Mouse (Mus musculus): ENCODE data around the gene Smco1. TPM values are rescaled to one million over a fixed set of nuclear protein-coding genes. Genes with fewer than 3 reads are reported as not detected.
"Not testable (repeated sequence)": the region's sequence is repeated elsewhere in the genome, so short reads cannot be mapped to it uniquely, and the experiment has no call there.

Gene Smco1
- total and polyA plus RNA-seq, 2 experiments from 2014 or later, result 0.11 TPM; not detected in 1

- Histone ChIP-seq H3K36me3 (ENCODE audit: insufficient read depth, low read length) (no peaks in the 10 kb centered on the region), H3K27ac (ENCODE audit: low read depth, low read length) (no peak overlapping the region), H3K4me3 (ENCODE audit: low read depth, low read length) (no peak overlapping the region), H3K9me3 (ENCODE audit: low read length) (no peaks in the 10 kb centered on the region), H3K9ac (replicated peaks; ENCODE audit: low read length, poor library complexity, severe bottlenecking) (no peak overlapping the region), H3K27me3 (ENCODE audit: insufficient read depth, low read length) (no peaks in the 10 kb centered on the region), H3K4me2 (ENCODE audit: low read depth, low read length, poor library complexity, severe bottlenecking) (no peak overlapping the region), H3K4me1 (ENCODE audit: insufficient read depth, low read length) (peaks cover 12% of the 10 kb centered on the region)
- WGBS, result 93% methylated on average over 3 of the region's 3 CpGs
- ATAC-seq (ENCODE audit: low FRiP score) (no peak), DNase-seq (ENCODE audit: low spot score) (no peak)
- TF ChIP-seq CTCF (IDR thresholded peaks at IDR 0.05), result no peak
Observed at GRCm38 (mm10) chr16:32243901-32244300, 27.4 kb upstream of the Smco1 start.

GRCm38 (mm10) chr16:32246351-32246791 is 24.9 kb upstream of the Smco1 start:
- WGBS, result under 1% methylated on average over 34 of the region's 41 CpGs
- Histone ChIP-seq H3K9me3 (ENCODE audit: low read length) (no peaks in the 10 kb centered on the region), H3K36me3 (ENCODE audit: insufficient read depth, low read length) (no peaks in the 10 kb centered on the region), H3K27ac (ENCODE audit: low read depth, low read length) (peak overlapping the region; percentile 92), H3K4me2 (ENCODE audit: low read depth, low read length, poor library complexity, severe bottlenecking) (peak overlapping the region; percentile 75), H3K27me3 (ENCODE audit: insufficient read depth, low read length) (no peaks in the 10 kb centered on the region), H3K9ac (replicated peaks; ENCODE audit: low read length, poor library complexity, severe bottlenecking) (peak overlapping the region; percentile 83), H3K4me3 (ENCODE audit: low read depth, low read length) (peak overlapping the region; percentile 95), H3K4me1 (ENCODE audit: insufficient read depth, low read length) (peaks cover 12% of the 10 kb centered on the region)
- ATAC-seq (ENCODE audit: low FRiP score) (peak; percentile 51), DNase-seq (ENCODE audit: low spot score) (peak; percentile 12)
- TF ChIP-seq CTCF (IDR thresholded peaks at IDR 0.05), result no peak

- DNase-seq (ENCODE audit: low spot score) (peak; percentile 97), ATAC-seq (ENCODE audit: low FRiP score) (peak; percentile 99)
- no peaks in the 10 kb centered on the region for H3K9me3 ChIP-seq (ENCODE audit: low read length)
- peak within 1 kb of the TSS; percentile 75 for H3K4me2 ChIP-seq (ENCODE audit: low read depth, low read length, poor library complexity, severe bottlenecking)
- peaks cover 12% of the 10 kb centered on the region for H3K4me1 ChIP-seq (ENCODE audit: insufficient read depth, low read length)
- peak within 1 kb of the TSS; percentile 92 for H3K27ac ChIP-seq (ENCODE audit: low read depth, low read length)
- peak within 1 kb of the TSS; percentile 95 for H3K4me3 ChIP-seq (ENCODE audit: low read depth, low read length)
- H3K36me3 ChIP-seq (ENCODE audit: insufficient read depth, low read length), result no peaks in the 10 kb centered on the region
- no peaks in the 10 kb centered on the region for H3K27me3 ChIP-seq (ENCODE audit: insufficient read depth, low read length)
- TF ChIP-seq CTCF (IDR thresholded peaks at IDR 0.05), result no peak
- peak within 1 kb of the TSS; percentile 83 for H3K9ac ChIP-seq (replicated peaks; ENCODE audit: low read length, poor library complexity, severe bottlenecking)
- under 1% methylated on average over 34 of the region's 48 CpGs for WGBS
Observed at GRCm38 (mm10) chr16:32246952-32247370, 24.3 kb upstream of the Smco1 start, which contains the start of the genes Fbxo45 and Wdr53. TSS of gene Fbxo45 (minus strand) at chr16:32247158. TSS of gene Wdr53 (plus strand) at chr16:32247227.

GRCm38 (mm10) chr16:32264225-32264624 is 7.0 kb upstream of the Smco1 start:
- not testable (repeated sequence) for DNase-seq (ENCODE audit: low spot score); ATAC-seq (ENCODE audit: low FRiP score); H3K36me3 ChIP-seq (ENCODE audit: insufficient read depth, low read length); H3K4me2 ChIP-seq (ENCODE audit: low read depth, low read length, poor library complexity, severe bottlenecking); H3K9ac ChIP-seq (replicated peaks; ENCODE audit: low read length, poor library complexity, severe bottlenecking); H3K27me3 ChIP-seq (ENCODE audit: insufficient read depth, low read length); H3K4me3 ChIP-seq (ENCODE audit: low read depth, low read length); H3K4me1 ChIP-seq (ENCODE audit: insufficient read depth, low read length); H3K9me3 ChIP-seq (ENCODE audit: low read length); H3K27ac ChIP-seq (ENCODE audit: low read depth, low read length)
- WGBS, result 90% methylated on average over 2 of the region's 2 CpGs
- 0 out of 2 replicates have a peak, but pooled peaks have one; percentile 21 for TF ChIP-seq CTCF (IDR thresholded peaks at IDR 0.05)

GRCm38 (mm10) chr16:32273338-32273737 is 2.1 kb downstream of the Smco1 start:
- H3K9ac ChIP-seq (replicated peaks; ENCODE audit: low read length, poor library complexity, severe bottlenecking), result no peak overlapping the region
- no peak overlapping the region for H3K4me2 ChIP-seq (ENCODE audit: low read depth, low read length, poor library complexity, severe bottlenecking)
- 56% methylated on average over 9 of the region's 9 CpGs for WGBS
- H3K27ac ChIP-seq (ENCODE audit: low read depth, low read length), result no peak overlapping the region
- TF ChIP-seq CTCF (IDR thresholded peaks at IDR 0.05), result peak; percentile 47
- DNase-seq (ENCODE audit: low spot score), result no peak
- ATAC-seq (ENCODE audit: low FRiP score), result no peak
- no peaks in the 10 kb centered on the region for H3K9me3 ChIP-seq (ENCODE audit: low read length)
- no peaks in the 10 kb centered on the region for H3K36me3 ChIP-seq (ENCODE audit: insufficient read depth, low read length)
- no peaks in the 10 kb centered on the region for H3K4me1 ChIP-seq (ENCODE audit: insufficient read depth, low read length)
- H3K27me3 ChIP-seq (ENCODE audit: insufficient read depth, low read length), result no peaks in the 10 kb centered on the region
- H3K4me3 ChIP-seq (ENCODE audit: low read depth, low read length), result no peak overlapping the region

- H3K4me2 ChIP-seq (ENCODE audit: low read depth, low read length, poor library complexity, severe bottlenecking), result no peak overlapping the region
- H3K4me3 ChIP-seq (ENCODE audit: low read depth, low read length), result no peak overlapping the region
- no peaks in the 10 kb centered on the region for H3K36me3 ChIP-seq (ENCODE audit: insufficient read depth, low read length)
- ATAC-seq (ENCODE audit: low FRiP score) (no peak), DNase-seq (ENCODE audit: low spot score) (no peak)
- no peak overlapping the region for H3K9ac ChIP-seq (replicated peaks; ENCODE audit: low read length, poor library complexity, severe bottlenecking)
- H3K4me1 ChIP-seq (ENCODE audit: insufficient read depth, low read length), result 0 out of 2 replicates have a peak, but pooled peaks cover 3% of the 10 kb centered on the region
- 89% methylated on average over 6 of the region's 6 CpGs for WGBS
- no peaks in the 10 kb centered on the region for H3K27me3 ChIP-seq (ENCODE audit: insufficient read depth, low read length)
- H3K9me3 ChIP-seq (ENCODE audit: low read length), result no peaks in the 10 kb centered on the region
- TF ChIP-seq CTCF (IDR thresholded peaks at IDR 0.05), result no peak
- H3K27ac ChIP-seq (ENCODE audit: low read depth, low read length), result no peak overlapping the region
Observed at GRCm38 (mm10) chr16:32275041-32275440, 3.8 kb downstream of the Smco1 start.

Measured in midbrain, postnatal 0 days (tissue).